Mouse (Mus musculus) bone marrow, adult 2 months (tissue): ENCODE results near the gene Stard13.

Experiments used
- CTCF ChIP-seq: fragments of 200-500 bp; IDR thresholded peaks from 2 replicates; pipeline ENCODE4 v1.5.1; 2011; ENCODE audit warnings: low read length, control low read depth; ENCODE audit not compliant: control insufficient read depth, insufficient read depth
- POLR2A ChIP-seq: fragments of 200-500 bp; IDR thresholded peaks from 2 replicates; pipeline ENCODE4 v1.6.1; 2011; ENCODE audit warnings: low read depth, mild to moderate bottlenecking, control low read depth, low read length, borderline replicate concordance; ENCODE audit not compliant: control insufficient read depth

DNA sequence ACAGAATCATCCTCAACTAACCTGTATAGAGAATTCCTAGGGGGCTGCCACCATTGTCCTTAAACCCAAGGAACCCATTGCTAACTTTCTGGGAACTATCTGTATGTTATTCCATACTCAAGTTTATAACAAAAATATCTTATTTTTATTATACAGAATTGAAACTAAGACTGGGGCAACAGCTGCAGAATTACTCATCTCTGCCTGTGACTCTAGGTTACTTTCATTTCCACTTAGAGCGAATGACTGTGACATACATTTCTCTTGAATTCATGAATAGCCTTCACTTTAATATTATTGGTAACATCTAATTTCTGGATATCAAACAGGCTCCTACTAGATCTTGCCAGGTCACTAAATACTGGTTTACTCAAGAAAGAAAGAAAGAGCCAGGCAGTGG lies 22.8 kb downstream of the Stard13 start:
- no peak for TF ChIP-seq CTCF
- TF ChIP-seq POLR2A, result no peak
